Mouse (Mus musculus) embryonic facial prominence, embryonic 14.5 days (tissue): ENCODE data around the gene Recql5. TPM values are rescaled to one million over a fixed set of nuclear protein-coding genes. Genes with fewer than 3 reads are reported as not detected.

Experiments
- ATAC-seq: fragments of 200-750 bp; cut with Nextera tagmentation; 2 replicates; pipeline ENCODE4 v1.8.0; 2017; ENCODE audit warnings: low read depth, moderate number of reproducible peaks, moderate TSS enrichment
- DNase-seq: peaks from one replicate; pipeline ENCODE4 v3.0.0-alpha.2; 2015; ENCODE audit warnings: low spot score
- H3K27ac ChIP-seq: fragments of 300-500 bp; sonication (generic); replicated peaks from 2 replicates; pipeline ENCODE4 v1.5.1; 2014; ENCODE audit warnings: low read depth, mild to moderate bottlenecking, low read length, moderate library complexity
- H3K27me3 ChIP-seq: fragments of 300-500 bp; sonication (generic); replicated peaks from 2 replicates; pipeline ENCODE4 v1.6.1; 2014; ENCODE audit warnings: low read length; ENCODE audit not compliant: control insufficient read depth, insufficient read depth
- H3K36me3 ChIP-seq: fragments of 300-500 bp; sonication (generic); 2 replicates; pipeline ENCODE4 v1.6.1; 2014; ENCODE audit warnings: low read length, mixed read lengths; ENCODE audit not compliant: control insufficient read depth, insufficient read depth
- H3K4me1 ChIP-seq: fragments of 300-500 bp; sonication (generic); 2 replicates; pipeline ENCODE4 v1.6.1; 2014; ENCODE audit warnings: antibody characterized with exemption, low read length; ENCODE audit not compliant: control insufficient read depth, insufficient read depth
- H3K4me2 ChIP-seq: fragments of 300-500 bp; sonication (generic); 2 replicates; pipeline ENCODE4 v1.6.1; 2014; ENCODE audit warnings: low read depth, mild to moderate bottlenecking, low read length, moderate library complexity, mixed read lengths
- H3K4me3 ChIP-seq: fragments of 300-500 bp; sonication (generic); 2 replicates; pipeline ENCODE4 v1.5.1; 2014; ENCODE audit warnings: low read depth, mild to moderate bottlenecking, low read length
- H3K9ac ChIP-seq: fragments of 300-500 bp; sonication (generic); 2 replicates; pipeline ENCODE4 v1.6.1; 2014; ENCODE audit warnings: low read depth, mild to moderate bottlenecking, low read length, moderate library complexity, mixed read lengths
- H3K9me3 ChIP-seq: fragments of 300-500 bp; sonication (generic); 2 replicates; pipeline ENCODE4 v1.6.1; 2016; ENCODE audit warnings: low read length; ENCODE audit not compliant: control insufficient read depth
- WGBS: fragments of 180-500 bp; shearing (Covaris S2); extraction: QIAGEN DNeasy Blood & Tissue Kit; methylation state at CpG from one replicate; pipeline ENCODE4 v1.1.7; 2014; 5-methylcytosine and 5-hydroxymethylcytosine counted together
- polyA plus RNA-seq: library from polyadenylated mRNA; unstranded; fragments of >200 nt; fragmentation: Nextera tagmentation; extraction: Ambion mirVana; gene quantifications from 2 replicates; pipeline ENCODE4 v1.2.1, GENCODE M21; 2014

Gene Recql5
- polyA plus RNA-seq, 1 experiment from 2014 or later, result 13.3 TPM

DNA sequence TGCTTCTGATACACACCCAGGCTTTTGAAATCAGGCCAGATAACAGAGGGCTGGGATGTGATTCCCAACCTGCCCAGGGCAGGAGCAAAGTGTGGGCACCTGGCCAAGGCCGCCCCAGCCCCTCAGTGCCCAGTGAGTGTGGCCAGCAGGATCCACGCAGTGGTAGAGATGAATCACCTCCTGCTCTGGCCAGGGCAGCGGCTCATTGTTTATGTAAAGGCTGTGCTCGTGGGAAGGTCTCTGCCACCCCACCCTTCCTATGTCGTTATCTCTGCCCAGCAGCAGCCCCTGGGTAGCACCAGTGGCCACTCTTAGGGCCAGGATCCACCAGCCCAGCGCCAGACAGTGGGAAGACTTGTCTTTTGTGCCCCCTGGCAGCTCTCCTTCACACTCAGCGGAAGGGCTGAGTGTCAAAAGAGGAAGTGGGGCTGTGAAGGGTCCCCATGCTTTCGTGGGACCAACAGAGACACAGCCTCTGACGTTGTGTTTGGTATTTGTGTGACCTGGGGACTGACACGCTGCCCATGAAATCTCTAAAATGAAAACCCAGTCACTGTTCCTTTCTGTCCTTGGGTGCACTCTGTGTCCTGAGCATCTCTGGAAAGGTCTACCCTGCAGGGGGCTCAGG is 31.8 kb upstream of the Recql5 start:
- H3K4me3 ChIP-seq, result no peak overlapping the region
- H3K9me3 ChIP-seq, result no peaks in the 10 kb centered on the region
- H3K4me1 ChIP-seq, result no peaks in the 10 kb centered on the region
- no peak overlapping the region for H3K27ac ChIP-seq
- ATAC-seq (no peak), DNase-seq (no peak)
- H3K4me2 ChIP-seq, result no peak overlapping the region
- H3K9ac ChIP-seq, result no peak overlapping the region
- WGBS, result 87% methylated on average over 10 of the region's 10 CpGs
- no peaks in the 10 kb centered on the region for H3K27me3 ChIP-seq
- H3K36me3 ChIP-seq, result peaks cover 72% of the 10 kb centered on the region

DNA sequence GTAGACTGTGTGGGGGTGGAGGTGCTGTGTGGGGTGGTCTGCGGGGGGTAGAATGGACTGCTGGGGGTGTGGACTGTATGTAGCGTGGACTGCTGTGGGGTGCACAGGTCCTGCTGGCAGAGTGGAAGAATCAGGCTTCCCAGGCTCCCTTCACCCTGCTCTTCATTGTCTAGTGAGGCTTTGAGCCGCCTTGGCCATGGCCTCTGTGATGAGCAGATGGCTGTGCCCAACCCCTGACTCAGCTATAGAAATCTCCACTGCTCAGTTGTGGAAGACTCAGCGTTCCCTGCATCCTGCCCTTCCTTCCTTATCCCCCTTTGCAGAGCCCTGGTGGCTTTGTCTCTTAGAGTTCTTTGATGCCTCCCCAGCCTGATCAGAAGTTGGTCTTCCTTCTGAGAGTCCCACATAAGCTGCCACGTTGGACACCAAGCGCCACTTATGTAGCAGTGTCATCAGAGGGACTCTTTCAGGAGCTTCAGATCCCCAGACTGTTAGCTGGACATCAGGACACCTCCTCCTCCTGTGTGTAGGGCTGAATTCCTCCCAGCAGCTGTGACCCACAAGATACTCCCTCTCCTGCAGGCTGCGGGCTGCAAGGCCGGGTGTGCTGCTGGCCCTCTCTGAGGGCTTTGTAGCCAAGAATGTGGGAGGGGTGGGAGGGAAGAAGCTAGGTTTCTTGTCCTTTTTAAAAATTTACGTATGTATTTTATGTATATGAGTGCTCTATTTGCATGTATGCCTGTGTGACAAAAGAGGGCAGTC is 29.6 kb upstream of the Recql5 start:
- H3K36me3 ChIP-seq, result peaks cover 89% of the 10 kb centered on the region

DNA sequence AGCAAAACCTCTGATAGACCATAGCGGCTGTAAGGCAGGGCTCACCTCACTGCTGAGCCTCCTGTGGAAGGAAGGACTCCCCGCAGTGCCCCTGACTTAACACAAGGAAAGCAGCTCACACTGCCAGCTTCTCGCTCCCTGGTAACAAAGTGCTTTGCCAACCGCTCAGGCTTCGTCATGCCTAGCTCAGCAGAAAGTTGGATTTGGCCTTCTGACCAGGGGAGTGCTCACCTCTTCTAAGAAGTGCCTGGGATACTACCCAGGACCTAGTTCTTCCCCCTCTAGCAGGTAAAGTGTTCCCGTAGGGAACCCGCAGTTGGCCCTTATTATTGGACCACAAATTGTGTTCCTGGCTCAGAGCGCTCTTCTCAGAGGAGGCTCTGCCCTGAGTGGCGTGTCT is 25.7 kb upstream of the Recql5 start:
- Histone ChIP-seq H3K4me2 (no peak overlapping the region), H3K4me3 (no peak overlapping the region), H3K27me3 (no peaks in the 10 kb centered on the region), H3K36me3 (peaks cover 73% of the 10 kb centered on the region), H3K27ac (no peak overlapping the region), H3K4me1 (peaks cover 5% of the 10 kb centered on the region; the same call in 1 of the 2 replicates), H3K9me3 (no peaks in the 10 kb centered on the region), H3K9ac (no peak overlapping the region)
- WGBS, result 95% methylated on average over 9 of the region's 9 CpGs
- ATAC-seq, result no peak
- no peak for DNase-seq

More for the DNA sequence above, 29.6 kb upstream of the Recql5 start:
- no peak overlapping the region for H3K9ac ChIP-seq
- ATAC-seq (no peak), DNase-seq (no peak)
- no peak overlapping the region for H3K27ac ChIP-seq
- no peaks in the 10 kb centered on the region for H3K27me3 ChIP-seq
- H3K4me3 ChIP-seq, result no peak overlapping the region
- H3K4me1 ChIP-seq, result no peaks in the 10 kb centered on the region
- 92% methylated on average over 7 of the region's 9 CpGs for WGBS
- no peak overlapping the region for H3K4me2 ChIP-seq
- no peaks in the 10 kb centered on the region for H3K9me3 ChIP-seq

DNA sequence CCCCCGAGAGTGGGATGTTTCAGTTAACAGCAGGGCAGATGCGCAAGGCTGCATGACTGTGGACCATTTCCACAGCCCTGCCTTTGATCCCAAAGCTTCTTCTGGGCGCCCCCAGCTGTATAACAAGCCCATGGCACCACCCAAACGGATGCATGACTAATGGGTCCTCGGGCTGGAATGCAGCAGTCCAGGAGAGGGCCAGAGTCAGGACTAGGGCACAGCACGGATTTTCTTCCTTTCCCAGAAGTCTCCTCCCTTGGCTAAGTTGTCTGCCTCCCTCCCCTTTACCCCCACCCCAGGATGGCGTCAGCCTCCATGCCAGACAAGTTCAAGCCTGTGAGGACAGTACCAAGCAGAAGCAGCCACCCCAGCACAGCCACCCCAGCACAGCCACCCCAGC is 24.7 kb upstream of the Recql5 start:
- Histone ChIP-seq H3K4me3 (no peak overlapping the region), H3K27me3 (no peaks in the 10 kb centered on the region), H3K4me1 (peaks cover 5% of the 10 kb centered on the region; the same call in 1 of the 2 replicates), H3K36me3 (peaks cover 71% of the 10 kb centered on the region), H3K4me2 (no peak overlapping the region), H3K27ac (peak overlapping the region; percentile 63; the same call in 1 of the 2 replicates), H3K9ac (no peak overlapping the region), H3K9me3 (no peaks in the 10 kb centered on the region)
- 0 out of 2 replicates have a peak, but pooled peaks have one; percentile 10 for ATAC-seq
- 44% methylated on average over 7 of the region's 7 CpGs for WGBS
- DNase-seq, result peak; percentile 17

DNA sequence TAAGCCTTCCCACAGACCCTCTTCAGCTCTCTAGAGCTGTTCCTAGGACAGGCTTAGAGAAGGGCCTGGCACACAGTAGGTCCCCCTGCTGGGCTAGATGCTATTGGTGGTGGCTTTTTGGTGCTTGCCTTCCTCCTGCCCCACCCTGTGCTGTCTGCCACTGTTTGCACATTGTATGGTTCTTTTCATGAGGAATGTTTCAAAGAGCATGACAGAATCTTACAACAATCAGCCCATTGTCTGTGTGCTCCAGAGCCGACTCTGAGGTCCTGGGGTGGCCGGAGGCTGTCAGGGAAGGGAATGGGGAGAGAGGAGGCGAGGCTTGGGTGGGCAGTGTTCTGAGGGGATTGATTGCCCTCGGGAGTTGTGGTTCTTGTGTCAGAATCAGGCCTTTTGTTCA is 23.2 kb upstream of the Recql5 start:
- peaks cover 68% of the 10 kb centered on the region for H3K36me3 ChIP-seq
- H3K9ac ChIP-seq, result no peak overlapping the region
- 28% methylated on average over 4 of the region's 4 CpGs for WGBS

DNA sequence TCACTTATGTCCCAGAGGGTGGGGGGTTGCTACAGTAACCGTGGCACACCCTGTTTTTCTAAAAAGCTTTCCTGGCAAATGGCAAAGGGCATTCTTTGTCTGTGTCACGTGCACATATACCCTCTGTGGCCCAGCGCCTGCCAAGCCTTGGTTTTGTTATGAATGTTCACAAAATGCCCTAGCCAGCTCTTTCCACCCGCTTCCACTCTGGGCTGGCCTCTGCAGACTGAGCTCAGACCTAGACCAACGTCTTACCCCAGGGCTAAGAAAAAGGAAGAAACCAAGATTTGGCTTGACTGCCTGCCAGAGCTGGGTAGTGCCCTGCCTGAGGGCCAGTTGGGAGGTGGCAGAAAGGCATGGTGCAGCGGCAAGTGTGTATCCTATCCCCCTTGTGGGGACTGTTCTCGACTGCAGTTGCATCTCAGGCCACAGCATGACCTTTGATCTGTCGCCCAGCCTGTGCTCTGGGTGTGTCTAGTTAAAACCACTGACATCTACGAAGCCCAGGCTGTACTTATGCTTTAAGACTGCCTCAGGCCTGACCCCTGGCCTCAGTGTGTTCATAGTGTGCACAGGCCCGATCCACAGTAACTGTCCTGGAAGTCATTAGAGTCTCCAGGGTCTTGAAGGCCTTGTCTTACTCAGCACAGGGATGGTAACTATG is 22.1 kb upstream of the Recql5 start:
- Histone ChIP-seq H3K9ac (no peak overlapping the region), H3K4me2 (no peak overlapping the region), H3K27me3 (no peaks in the 10 kb centered on the region), H3K4me3 (no peak overlapping the region), H3K4me1 (peaks cover 5% of the 10 kb centered on the region; the same call in 1 of the 2 replicates), H3K27ac (peak overlapping the region; percentile 2; the same call in 1 of the 2 replicates), H3K9me3 (no peaks in the 10 kb centered on the region), H3K36me3 (peaks cover 66% of the 10 kb centered on the region)
- DNase-seq (peak; percentile 55), ATAC-seq (0 out of 2 replicates have a peak, but pooled peaks have one; percentile 39)
- 54% methylated on average over 10 of the region's 10 CpGs for WGBS

More for the DNA sequence above, 23.2 kb upstream of the Recql5 start:
- H3K9me3 ChIP-seq, result no peaks in the 10 kb centered on the region
- ATAC-seq, result peak; percentile 60
- H3K27ac ChIP-seq, result peak overlapping the region; percentile 63; the same call in 1 of the 2 replicates
- H3K4me1 ChIP-seq, result peaks cover 5% of the 10 kb centered on the region; the same call in 1 of the 2 replicates
- no peak overlapping the region for H3K4me3 ChIP-seq
- no peak overlapping the region for H3K4me2 ChIP-seq
- H3K27me3 ChIP-seq, result no peaks in the 10 kb centered on the region
- DNase-seq, result peak; percentile 68

DNA sequence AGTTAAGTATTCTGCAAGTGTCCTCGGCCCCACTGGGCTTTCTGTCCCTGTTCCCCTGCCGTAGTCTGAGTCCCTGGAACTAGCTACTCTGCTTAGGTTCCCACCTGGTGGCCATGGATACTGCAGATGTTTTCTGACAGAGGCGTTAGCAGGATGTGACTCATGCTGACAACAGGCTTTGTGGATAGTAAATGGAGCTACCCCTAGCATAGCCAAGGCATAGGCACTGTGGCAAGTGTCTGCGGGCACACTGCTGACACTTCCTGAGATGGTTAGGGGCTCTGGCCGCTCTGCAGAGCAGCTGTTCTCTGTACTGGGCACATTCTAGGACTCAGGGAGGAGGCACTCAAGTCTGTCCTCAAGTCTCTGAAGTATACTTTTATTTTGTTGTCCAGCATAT is 21.4 kb upstream of the Recql5 start:
- Histone ChIP-seq H3K27ac (peak overlapping the region; percentile 53; the same call in 1 of the 2 replicates), H3K4me3 (no peak overlapping the region), H3K27me3 (no peaks in the 10 kb centered on the region), H3K4me1 (peaks cover 5% of the 10 kb centered on the region; the same call in 1 of the 2 replicates), H3K4me2 (no peak overlapping the region), H3K9ac (no peak overlapping the region), H3K36me3 (peaks cover 60% of the 10 kb centered on the region), H3K9me3 (no peaks in the 10 kb centered on the region)
- no peak for DNase-seq
- no peak for ATAC-seq
- WGBS, result 83% methylated on average over 5 of the region's 5 CpGs

DNA sequence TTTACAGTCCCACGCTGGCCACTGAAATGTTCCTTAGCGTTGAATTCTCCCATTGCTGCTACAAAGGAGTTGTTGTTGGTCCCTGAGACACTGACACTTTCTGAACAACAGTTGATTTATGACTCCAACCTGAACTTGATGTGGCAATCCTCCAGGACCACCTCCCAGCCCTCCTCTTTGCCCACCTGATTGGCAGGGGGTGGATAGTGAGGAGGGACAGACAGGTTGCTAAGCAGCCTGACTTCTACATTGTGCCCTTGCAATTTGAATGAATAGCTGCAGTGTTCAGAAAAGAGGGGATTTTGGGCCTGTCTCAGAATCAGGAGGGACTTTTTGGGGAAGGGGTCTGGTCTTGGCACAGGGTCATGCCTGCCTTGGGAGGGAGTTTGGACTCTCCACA is 17.4 kb upstream of the Recql5 start:
- ATAC-seq (no peak), DNase-seq (no peak)
- no peaks in the 10 kb centered on the region for H3K9me3 ChIP-seq
- no peaks in the 10 kb centered on the region; the same call in 1 of the 2 replicates for H3K4me1 ChIP-seq
- no peaks in the 10 kb centered on the region for H3K27me3 ChIP-seq
- no peak overlapping the region for H3K9ac ChIP-seq
- peaks cover 68% of the 10 kb centered on the region for H3K36me3 ChIP-seq
- H3K4me3 ChIP-seq, result no peak overlapping the region
- H3K4me2 ChIP-seq, result no peak overlapping the region
- 91% methylated on average over 2 of the region's 2 CpGs for WGBS
- no peak overlapping the region; the same call in none of the 2 replicates for H3K27ac ChIP-seq
